Comparison of ENCODE assay signal across 12 mouse cellular contexts in genomic region chr6:126794751-126795150, GRCm38 (mm10).
"Had no signal": no experiment of that assay in that cellular context is flagged by ENCODE, and none has a peak within 500 bp of the region (broad histone marks: within the 10 kb centered on the region; RNA-seq: fewer than 3 reads in every experiment).

No protein-coding gene starts in this region.

- DNase-seq: left cerebral cortex, postnatal 4 days; liver; liver, embryonic 13.5 days; liver, postnatal 0 days; lung, adult 18-20 months; lung, adult 2 months; lung, embryonic 14.5 days; lung, postnatal 10 days; lung, postnatal 14 days; lung, postnatal 36 days; lung, postnatal 4 days; midbrain, embryonic 14.5 days had no signal
